Mouse (Mus musculus) lung, embryonic 14.5 days (tissue): ENCODE data around the gene Olfr1036. TPM values are rescaled to one million over a fixed set of nuclear protein-coding genes. Genes with fewer than 3 reads are reported as not detected.
"Not testable (repeated sequence)": the region's sequence is repeated elsewhere in the genome, so short reads cannot be mapped to it uniquely, and the experiment has no call there.

Experiments used
- ATAC-seq: fragments of 200-750 bp; cut with Nextera tagmentation; 2 replicates; pipeline ENCODE4 v1.8.0; 2017; ENCODE audit warnings: mild to moderate bottlenecking, moderate TSS enrichment, moderate library complexity; ENCODE audit not compliant: insufficient read depth
- DNase-seq: peaks from one replicate; pipeline ENCODE4 v3.0.0-alpha.2; 2015
- H3K27ac ChIP-seq: fragments of 300-500 bp; sonication (generic); 2 replicates; pipeline ENCODE4 v1.5.1; 2014; ENCODE audit warnings: low read depth, mild to moderate bottlenecking, moderate library complexity
- H3K27me3 ChIP-seq: fragments of 300-500 bp; sonication (generic); 2 replicates; pipeline ENCODE4 v1.6.1; 2014; ENCODE audit warnings: low read length, control low read depth; ENCODE audit not compliant: insufficient read depth
- H3K36me3 ChIP-seq: fragments of 300-500 bp; sonication (generic); 2 replicates; pipeline ENCODE4 v1.6.1; 2014; ENCODE audit warnings: control low read depth; ENCODE audit not compliant: insufficient read depth
- H3K4me1 ChIP-seq: fragments of 300-500 bp; sonication (generic); 2 replicates; pipeline ENCODE4 v1.6.1; 2014; ENCODE audit warnings: antibody characterized with exemption, control low read depth; ENCODE audit not compliant: insufficient read depth
- H3K4me2 ChIP-seq: fragments of 300-500 bp; sonication (generic); 2 replicates; pipeline ENCODE4 v1.6.1; 2014; ENCODE audit warnings: mild to moderate bottlenecking
- H3K4me3 ChIP-seq: fragments of 300-500 bp; sonication (generic); 2 replicates; pipeline ENCODE4 v1.5.1; 2014; ENCODE audit warnings: low read depth, low read length
- H3K9ac ChIP-seq: fragments of 300-500 bp; sonication (generic); 2 replicates; pipeline ENCODE4 v1.6.1; 2014
- H3K9me3 ChIP-seq: fragments of 300-500 bp; sonication (generic); 2 replicates; pipeline ENCODE4 v1.6.1; 2016; ENCODE audit warnings: low read depth, low read length, control low read depth
- CTCF ChIP-seq: IDR thresholded peaks from 2 replicates; pipeline ENCODE4 v1.5.1; 2016; ENCODE audit warnings: antibody characterized with exemption, low read depth
- WGBS: fragments of 180-500 bp; shearing (Covaris S2); extraction: QIAGEN DNeasy Blood & Tissue Kit; methylation state at CpG from one replicate; pipeline ENCODE4 v1.1.7; 2014; 5-methylcytosine and 5-hydroxymethylcytosine counted together
- polyA plus RNA-seq: library from polyadenylated mRNA; unstranded; fragments of >200 nt; fragmentation: Nextera tagmentation; extraction: Ambion mirVana; gene quantifications from 2 replicates; pipeline ENCODE4 v1.2.1, GENCODE M21; 2014

Gene Olfr1036
- polyA plus RNA-seq, result not detected in 2 replicates

- H3K4me3 ChIP-seq, H3K9me3 ChIP-seq, H3K36me3 ChIP-seq, H3K4me2 ChIP-seq, DNase-seq, ATAC-seq, H3K9ac ChIP-seq, H3K27ac ChIP-seq, H3K27me3 ChIP-seq, H3K4me1 ChIP-seq: not testable (repeated sequence)
Observed at GRCm38 (mm10) chr2:86073692-86074091, at the start of gene Olfr1036. Gene Olfr1036, plus strand, starts transcription at chr2:86073992.

- no peak for TF ChIP-seq CTCF
- H3K27ac ChIP-seq, result no peak within 1 kb of the TSS
- no peaks in the 10 kb centered on the region for H3K4me1 ChIP-seq
- no peak within 1 kb of the TSS for H3K4me3 ChIP-seq
- H3K27me3 ChIP-seq, result no peaks in the 10 kb centered on the region
- H3K9ac ChIP-seq, result no peak within 1 kb of the TSS
- no peaks in the 10 kb centered on the region for H3K9me3 ChIP-seq
- H3K4me2 ChIP-seq, result no peak within 1 kb of the TSS
- H3K36me3 ChIP-seq, result no peaks in the 10 kb centered on the region
- DNase-seq (no peak), ATAC-seq (no peak)
Observed at GRCm38 (mm10) chr2:86045561-86045960, 28.2 kb upstream of the Olfr1036 start, which contains the start of gene Olfr1034. Gene Olfr1034, plus strand, starts transcription at chr2:86045861.

GRCm38 (mm10) chr2:86050777-86051176 is 23.0 kb upstream of the Olfr1036 start:
- not testable (repeated sequence) for H3K36me3 ChIP-seq, H3K27me3 ChIP-seq, H3K4me1 ChIP-seq, H3K9ac ChIP-seq, H3K27ac ChIP-seq, H3K4me2 ChIP-seq, H3K4me3 ChIP-seq, H3K9me3 ChIP-seq, DNase-seq, ATAC-seq

- H3K9me3 ChIP-seq, H3K36me3 ChIP-seq, H3K27me3 ChIP-seq, H3K9ac ChIP-seq, H3K4me2 ChIP-seq, DNase-seq, H3K27ac ChIP-seq, H3K4me1 ChIP-seq, H3K4me3 ChIP-seq, ATAC-seq: not testable (repeated sequence)
- WGBS, result 97% methylated on average over 2 of the region's 2 CpGs
Observed at GRCm38 (mm10) chr2:86063766-86064165, 10.0 kb upstream of the Olfr1036 start.

GRCm38 (mm10) chr2:86070189-86070588 is 3.6 kb upstream of the Olfr1036 start:
- WGBS, result 95% methylated on average over 8 of the region's 8 CpGs
- no peak for TF ChIP-seq CTCF

GRCm38 (mm10) chr2:86080478-86080877 is 6.7 kb downstream of the Olfr1036 start:
- not testable (repeated sequence) for H3K4me3 ChIP-seq, H3K4me2 ChIP-seq, H3K27ac ChIP-seq, H3K4me1 ChIP-seq, DNase-seq, H3K9ac ChIP-seq, ATAC-seq, H3K9me3 ChIP-seq, H3K36me3 ChIP-seq, H3K27me3 ChIP-seq
- 92% methylated on average over 1 of the region's 1 CpGs for WGBS

More at GRCm38 (mm10) chr2:86070189-86070588, 3.6 kb upstream of the Olfr1036 start:
- no peak overlapping the region for H3K27ac ChIP-seq
- no peak overlapping the region for H3K4me2 ChIP-seq
- no peak overlapping the region for H3K9ac ChIP-seq
- no peaks in the 10 kb centered on the region for H3K36me3 ChIP-seq
- ATAC-seq (no peak), DNase-seq (no peak)
- no peaks in the 10 kb centered on the region for H3K27me3 ChIP-seq
- no peaks in the 10 kb centered on the region for H3K9me3 ChIP-seq
- no peak overlapping the region for H3K4me3 ChIP-seq
- H3K4me1 ChIP-seq, result no peaks in the 10 kb centered on the region

GRCm38 (mm10) chr2:86087285-86087684 is 13.5 kb downstream of the Olfr1036 start, which contains the start of gene Olfr1037:
Gene Olfr1037, minus strand, starts transcription at chr2:86087385.
- ATAC-seq, result no peak
- 87% methylated on average over 2 of the region's 2 CpGs for WGBS
- H3K27ac ChIP-seq, result no peak within 1 kb of the TSS
- no peaks in the 10 kb centered on the region for H3K36me3 ChIP-seq
- H3K9me3 ChIP-seq, result no peaks in the 10 kb centered on the region
- H3K4me2 ChIP-seq, result no peak within 1 kb of the TSS
- no peak for DNase-seq
- H3K4me1 ChIP-seq, result no peaks in the 10 kb centered on the region
- H3K4me3 ChIP-seq, result no peak within 1 kb of the TSS
- no peak for TF ChIP-seq CTCF
- no peaks in the 10 kb centered on the region for H3K27me3 ChIP-seq
- no peak within 1 kb of the TSS for H3K9ac ChIP-seq

Other genes starting within 250 kb of the Olfr1036 start
- not detected in 2 replicates for gene Olfr1019, start 228.5 kb upstream of the Olfr1036 start, polyA plus RNA-seq
- gene Olfr1020, start 227.0 kb upstream of the Olfr1036 start, polyA plus RNA-seq, result not detected in 2 replicates
- gene Olfr1022, start 205.4 kb upstream of the Olfr1036 start, polyA plus RNA-seq, result not detected in 2 replicates
- gene Olfr1023, start 188.4 kb upstream of the Olfr1036 start, polyA plus RNA-seq, result not detected in 2 replicates
- gene Olfr1024, start 168.9 kb upstream of the Olfr1036 start, polyA plus RNA-seq, result not detected in 2 replicates
- gene Olfr1025-ps1, start 158.8 kb upstream of the Olfr1036 start, polyA plus RNA-seq, result not detected in 2 replicates
- gene Olfr1026, start 152.4 kb upstream of the Olfr1036 start, polyA plus RNA-seq, result not detected in 2 replicates
- not detected in 2 replicates for gene Olfr1028, start 123.6 kb upstream of the Olfr1036 start, polyA plus RNA-seq
- not detected in 2 replicates for gene Olfr1029, start 100.1 kb upstream of the Olfr1036 start, polyA plus RNA-seq
- gene Olfr1030, start 94.7 kb upstream of the Olfr1036 start, polyA plus RNA-seq, result not detected in 2 replicates
- not detected in 2 replicates for gene Olfr1031, start 83.7 kb upstream of the Olfr1036 start, polyA plus RNA-seq
- not detected in 2 replicates for gene Olfr1032, start 68.5 kb upstream of the Olfr1036 start, polyA plus RNA-seq
- gene Olfr1033, start 53.4 kb upstream of the Olfr1036 start, polyA plus RNA-seq, result 0.61 and 2.8 TPM in 2 replicates
- not detected in 2 replicates for gene Olfr1034, start 28.1 kb upstream of the Olfr1036 start, polyA plus RNA-seq
- not detected in 2 replicates for gene Olfr1037, start 13.4 kb downstream of the Olfr1036 start, polyA plus RNA-seq
- not detected in 2 replicates for gene Olfr1039, start 61.9 kb downstream of the Olfr1036 start, polyA plus RNA-seq
- not detected in 2 replicates for gene Olfr1040, start 72.7 kb downstream of the Olfr1036 start, polyA plus RNA-seq
- gene Olfr1042, start 87.8 kb downstream of the Olfr1036 start, polyA plus RNA-seq, result not detected in 2 replicates
- not detected in 2 replicates for gene Olfr1043, start 93.5 kb downstream of the Olfr1036 start, polyA plus RNA-seq
- not detected in 2 replicates for gene Olfr1044, start 103.8 kb downstream of the Olfr1036 start, polyA plus RNA-seq
- gene Olfr52, start 111.7 kb downstream of the Olfr1036 start, polyA plus RNA-seq, result not detected in 2 replicates
- not detected in 2 replicates for gene Olfr1045, start 129.0 kb downstream of the Olfr1036 start, polyA plus RNA-seq
- not detected in 2 replicates for gene Olfr1046, start 145.3 kb downstream of the Olfr1036 start, polyA plus RNA-seq
- gene Olfr1047, start 157.4 kb downstream of the Olfr1036 start, polyA plus RNA-seq, result not detected in 2 replicates
- gene Olfr1048, start 166.3 kb downstream of the Olfr1036 start, polyA plus RNA-seq, result not detected in 2 replicates
- not detected in 2 replicates for gene Olfr1049, start 184.3 kb downstream of the Olfr1036 start, polyA plus RNA-seq
- gene Olfr1051, start 205.1 kb downstream of the Olfr1036 start, polyA plus RNA-seq, result not detected in 2 replicates
- gene Olfr1052, start 218.5 kb downstream of the Olfr1036 start, polyA plus RNA-seq, result not detected in 2 replicates
- not detected in 2 replicates for gene Olfr1053, start 241.3 kb downstream of the Olfr1036 start, polyA plus RNA-seq